Mouse (Mus musculus) regulatory T cell (primary cell): Measurements from ENCODE around the gene Cyb5r4.
"Not testable (repeated sequence)": the region's sequence is repeated elsewhere in the genome, so short reads cannot be mapped to it uniquely, and the experiment has no call there.

Experiments used
- in situ Hi-C: fragments of 300-600 bp; cut with MboI, MseI; formaldehyde crosslinking; loops from one replicate; pipeline ENCODE4 v1.15.1; 2025; ENCODE audit warnings: high pct_unique_total_duplicates

The Cyb5r4 gene

DNA sequence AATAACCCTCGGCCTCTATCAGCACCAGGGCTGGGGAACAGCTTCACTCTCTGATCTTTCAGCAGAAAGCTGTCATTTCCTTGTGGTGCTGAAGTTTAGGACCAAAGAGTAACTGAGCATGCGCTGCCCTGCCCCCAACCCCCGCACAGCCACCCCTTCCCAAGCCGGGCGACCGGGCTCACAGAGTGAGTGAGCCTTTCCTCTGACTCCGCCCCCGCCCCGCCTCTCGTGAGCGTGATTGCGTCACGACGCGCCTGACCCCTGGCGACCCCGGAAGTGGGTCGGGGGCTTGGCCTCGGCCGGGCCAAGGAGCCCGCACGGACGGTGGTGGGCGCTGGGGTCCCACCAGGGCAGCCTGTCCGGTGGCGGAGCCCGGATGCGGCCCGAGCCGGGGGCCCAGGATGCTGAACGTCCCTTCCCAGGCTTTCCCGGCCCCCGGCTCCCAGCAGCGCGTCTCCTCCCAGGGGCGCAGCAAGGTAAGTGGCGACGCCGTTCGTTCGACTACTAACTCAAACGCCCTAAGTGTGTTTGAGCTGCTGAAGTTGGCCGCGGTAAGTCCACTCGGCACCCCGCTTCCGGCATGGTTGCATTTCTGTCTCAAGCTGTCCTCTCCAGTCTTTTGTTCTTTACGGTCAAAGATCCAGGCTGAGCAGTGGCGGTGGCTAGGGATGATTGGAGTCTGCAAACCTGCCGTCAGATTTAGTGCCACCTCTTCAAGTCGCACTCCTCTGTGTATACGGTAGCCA is at the start of gene Cyb5r4:
Gene Cyb5r4 (plus strand): TSS at position 237 of the 746 bp plus-strand sequence.
- in situ Hi-C loops: loop anchor here (5.0 to 25.0 kb wide), 2 partner anchors 235 to 435 kb away; partner anchors contain the start of gene Cep162

DNA sequence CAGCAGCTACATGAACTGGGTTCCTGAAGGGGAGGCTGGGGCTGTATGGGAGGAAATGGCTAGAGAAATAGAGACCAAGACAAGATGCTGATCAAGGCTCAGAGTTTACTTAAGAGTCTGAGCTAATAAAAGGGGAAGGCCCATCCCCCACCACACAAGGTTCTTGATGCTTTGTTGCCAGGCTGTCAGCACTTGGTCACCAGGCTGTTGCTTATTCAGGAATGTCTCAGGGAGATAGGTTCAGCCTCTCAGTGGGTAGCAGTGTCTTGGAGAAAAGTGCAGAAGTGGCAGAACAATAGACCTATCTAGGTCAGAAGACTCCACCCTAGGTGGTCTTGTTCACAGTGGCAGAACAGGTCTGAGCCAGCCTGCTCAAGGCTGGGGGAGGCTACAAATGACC is 49.3 kb upstream of the Cyb5r4 start:
- in situ Hi-C loops: not testable (repeated sequence)

DNA sequence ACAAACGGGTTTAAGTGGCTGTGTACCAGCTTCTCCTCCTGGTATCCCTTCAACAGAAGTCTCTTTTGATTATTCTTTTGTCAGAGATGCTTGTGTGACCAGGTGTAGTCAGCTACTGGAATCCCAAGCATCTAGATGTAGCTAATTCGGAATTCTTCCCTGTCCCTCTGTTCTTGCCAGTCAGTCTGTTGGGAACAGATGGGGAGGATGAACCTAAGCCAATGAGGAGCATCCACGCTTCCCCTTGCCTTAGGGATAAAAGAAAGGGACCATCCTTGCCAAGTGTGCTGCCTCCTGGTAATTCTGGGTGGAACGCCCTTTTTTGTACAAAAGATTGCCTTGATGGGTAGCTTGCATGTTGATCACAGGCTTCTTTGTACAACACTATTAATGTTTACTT is 48.3 kb upstream of the Cyb5r4 start:
- in situ Hi-C loops: no loop called here

DNA sequence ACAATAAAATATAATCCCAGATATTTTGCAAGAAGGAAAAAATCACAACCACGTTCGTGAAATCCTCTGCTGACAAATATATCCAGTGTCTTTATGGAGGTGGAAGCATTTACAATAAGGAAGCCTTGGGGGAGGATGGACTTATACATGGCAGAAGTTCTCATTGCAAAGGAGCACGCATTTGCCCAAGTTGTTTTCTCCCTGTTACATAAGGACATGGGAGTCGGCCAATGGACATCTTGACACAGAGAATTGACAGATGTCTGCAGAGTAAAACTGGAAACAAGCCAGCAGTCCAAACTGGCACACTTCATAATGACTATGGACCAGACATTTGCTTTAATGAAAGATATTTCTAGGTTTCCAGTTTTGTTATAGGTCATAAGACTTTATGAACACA is 44.9 kb upstream of the Cyb5r4 start:
- in situ Hi-C loops: no loop called here

DNA sequence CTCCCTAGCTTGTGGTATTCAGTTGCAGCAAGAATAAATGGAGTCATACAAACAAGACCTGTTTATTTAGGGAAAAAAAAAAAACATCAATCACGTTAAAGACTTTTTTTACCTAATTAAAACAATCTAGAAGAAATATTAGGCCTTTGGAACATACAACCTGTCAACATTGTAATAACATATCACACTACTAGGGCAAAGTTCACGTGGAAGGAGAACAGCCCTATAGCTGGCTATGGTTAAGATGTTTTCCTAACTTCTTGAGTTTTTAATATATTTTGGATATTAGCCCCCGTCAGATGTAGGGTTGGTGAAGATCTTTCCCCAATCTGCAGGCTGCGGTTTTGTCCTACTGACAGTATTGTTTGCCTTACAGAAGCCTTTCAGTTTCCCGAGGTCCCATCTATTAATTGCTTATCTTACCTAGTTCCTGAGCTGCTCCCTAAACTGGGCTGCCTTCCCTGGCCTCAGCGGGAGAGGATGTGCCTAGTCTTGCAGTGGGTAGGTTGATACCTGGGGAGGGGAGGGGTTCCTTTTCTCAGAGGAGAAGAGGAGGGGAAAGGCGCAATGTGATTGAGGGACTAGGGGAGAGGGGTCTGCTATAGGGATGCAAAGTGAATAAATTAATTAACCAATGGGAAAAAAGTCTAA is 43.4 kb upstream of the Cyb5r4 start:
- in situ Hi-C loops: no loop called here

DNA sequence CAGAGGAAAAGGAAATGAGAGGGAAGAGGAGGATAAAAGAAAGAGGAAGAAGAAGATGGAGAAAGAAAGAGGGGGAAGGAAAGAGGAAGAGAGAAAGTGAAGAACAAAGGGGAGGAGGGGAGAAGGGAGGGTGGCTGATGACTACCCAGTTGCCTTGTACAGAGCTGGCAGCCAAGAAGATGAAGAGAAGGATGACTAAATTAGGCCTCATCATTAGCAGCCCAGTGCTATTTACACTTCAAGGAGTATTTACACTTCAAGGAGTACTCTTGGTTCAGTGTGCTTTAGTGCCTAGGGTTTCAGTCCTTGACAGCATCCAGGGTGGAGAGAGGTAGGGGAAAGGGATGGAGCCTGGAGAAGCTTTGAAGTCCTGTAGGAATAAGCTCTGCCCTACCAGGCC is 41.8 kb upstream of the Cyb5r4 start:
- in situ Hi-C loops: no loop called here

DNA sequence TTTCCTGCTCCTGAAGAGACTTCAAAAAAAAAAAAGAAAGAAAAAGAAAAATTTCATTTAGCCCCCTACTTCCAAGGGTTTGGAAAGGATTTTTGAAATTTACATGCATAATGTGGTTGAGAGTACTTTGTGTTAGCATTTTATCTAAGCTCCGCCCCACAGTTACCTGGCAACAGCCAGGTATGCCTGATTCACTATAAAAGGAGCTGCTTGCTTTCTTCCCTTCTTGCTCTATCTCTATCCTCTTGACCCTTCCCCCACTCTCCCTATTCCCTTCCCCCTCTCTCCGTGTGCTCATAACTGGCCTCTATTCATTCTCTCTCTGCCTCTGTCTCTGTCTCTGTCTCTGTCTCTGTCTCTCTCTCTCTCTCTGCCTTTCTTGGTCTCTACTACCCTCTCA is 40.9 kb upstream of the Cyb5r4 start:
- in situ Hi-C loops: no loop called here

DNA sequence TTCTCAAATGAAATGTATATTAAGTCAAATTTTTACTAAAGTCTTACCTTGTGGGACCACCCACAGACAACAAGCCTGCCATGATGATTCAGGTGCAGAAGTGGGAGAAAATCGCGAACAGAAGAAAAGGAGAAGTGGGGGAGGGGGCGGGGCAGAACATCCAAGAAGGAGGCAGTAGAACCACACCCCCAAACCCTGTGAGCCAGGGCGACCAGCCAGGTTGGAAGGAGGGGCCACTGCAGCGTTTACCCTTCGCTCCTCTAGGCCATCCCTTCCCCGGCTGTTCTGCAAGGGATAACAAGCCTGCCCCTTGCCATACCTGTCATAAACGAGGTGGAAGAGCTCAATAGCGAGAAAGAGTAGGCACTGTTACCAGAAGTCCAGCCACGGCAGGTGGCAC is 40.3 kb upstream of the Cyb5r4 start:
- in situ Hi-C loops: no loop called here

DNA sequence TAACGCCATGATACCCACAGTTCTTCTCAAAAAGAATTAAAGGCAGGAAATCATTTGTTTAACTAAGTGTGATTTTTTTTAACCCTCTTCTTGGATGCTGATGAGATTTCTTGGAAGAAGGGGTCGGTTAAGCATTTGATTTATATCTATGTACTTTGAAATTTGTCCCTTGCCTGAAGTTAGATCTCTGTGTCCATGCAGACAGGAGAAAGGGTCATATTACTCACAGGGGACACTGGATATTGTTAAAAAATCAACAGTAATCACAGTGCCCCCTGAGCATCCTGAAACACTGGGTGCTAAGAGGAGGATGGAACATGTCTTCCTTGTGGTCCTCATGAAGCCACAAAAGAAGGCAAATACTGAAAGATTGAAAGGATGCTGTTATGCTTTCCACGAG is 37.2 kb upstream of the Cyb5r4 start:
- in situ Hi-C loops: no loop called here

DNA sequence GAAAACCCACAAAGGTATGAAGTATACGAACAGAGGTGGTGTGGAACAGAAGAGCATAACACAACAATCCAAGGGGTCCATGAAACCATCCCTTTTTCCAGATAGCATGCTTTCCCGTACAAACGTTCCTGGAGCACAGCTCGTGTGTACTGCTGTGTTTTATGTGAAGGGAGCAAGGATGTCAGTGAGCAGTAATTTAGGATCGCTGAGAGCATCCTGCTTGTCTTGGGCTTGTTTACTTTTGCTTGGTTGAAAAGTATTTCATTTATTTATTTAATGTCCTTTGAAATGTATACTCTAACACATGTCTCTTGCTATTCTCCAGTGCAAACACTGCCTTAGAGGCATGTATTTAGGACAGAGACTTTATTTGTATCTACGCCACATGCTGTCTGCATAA is 36.7 kb upstream of the Cyb5r4 start:
- in situ Hi-C loops: no loop called here

DNA sequence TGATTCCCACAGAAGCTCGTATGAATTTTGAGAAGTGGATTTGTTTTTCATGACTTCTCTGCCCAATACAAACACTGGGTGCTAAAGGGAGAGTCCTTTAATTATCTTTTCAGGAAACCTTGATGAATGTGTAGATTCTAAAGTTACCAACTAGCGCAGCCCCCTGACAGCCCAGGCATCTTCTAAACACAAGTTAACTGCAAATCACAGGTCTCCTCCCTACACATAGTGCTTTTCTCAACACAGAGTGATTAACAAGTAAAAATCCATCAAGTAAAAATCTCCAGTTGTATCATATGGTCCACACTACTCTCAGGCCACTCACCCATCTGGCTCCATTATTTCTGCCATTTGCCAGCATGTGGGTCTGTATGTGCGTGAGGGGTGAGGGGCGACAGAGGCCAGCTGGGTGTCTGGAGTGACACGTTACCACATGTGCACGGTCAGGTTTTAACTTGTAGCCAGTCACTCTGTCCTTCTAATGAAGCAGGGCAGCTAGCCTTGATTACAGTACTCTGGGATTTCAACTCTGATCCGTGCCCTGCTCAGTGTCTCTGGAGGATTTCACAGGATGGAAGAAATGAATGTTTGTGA is 35.0 kb upstream of the Cyb5r4 start:
- in situ Hi-C loops: no loop called here

DNA sequence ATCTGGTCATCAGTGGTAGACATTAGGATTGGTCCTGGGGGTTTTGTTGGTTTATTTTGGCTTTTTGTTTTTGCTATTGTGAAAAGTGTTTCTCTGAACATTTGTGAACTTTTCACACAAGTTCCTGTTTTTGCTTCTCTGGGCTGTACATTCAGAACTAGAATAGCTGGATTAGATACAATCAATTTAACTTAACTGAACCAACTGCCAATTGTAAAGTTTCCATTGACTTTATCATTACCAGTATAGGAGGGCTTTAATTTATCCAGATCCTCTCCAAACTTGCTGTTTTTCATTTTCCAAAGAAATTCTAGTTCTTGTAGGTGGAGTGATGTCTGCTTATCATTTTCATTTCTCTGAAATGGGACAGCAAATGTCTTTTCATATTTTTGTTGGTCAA is 32.0 kb upstream of the Cyb5r4 start:
- in situ Hi-C loops: no loop called here

DNA sequence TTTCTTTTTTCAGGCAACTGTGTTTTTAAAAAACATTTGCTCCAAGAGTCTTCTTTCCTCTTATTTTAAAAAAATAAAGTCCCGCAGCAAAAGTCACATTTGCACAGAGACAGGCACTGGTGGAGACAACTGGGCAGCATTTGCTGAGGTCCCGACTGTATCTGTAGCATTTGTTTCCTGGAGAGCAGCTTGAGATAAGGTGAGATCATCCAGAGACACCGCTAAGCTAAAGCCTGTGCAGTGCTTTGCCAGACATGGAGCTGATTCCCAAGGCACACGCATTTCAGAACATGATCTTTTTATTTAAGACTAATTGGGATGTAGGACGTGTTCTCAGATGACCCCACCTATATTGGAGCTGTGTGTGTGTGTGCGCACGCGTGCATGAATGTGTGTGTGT is 30.1 kb upstream of the Cyb5r4 start:
- in situ Hi-C loops: no loop called here

DNA sequence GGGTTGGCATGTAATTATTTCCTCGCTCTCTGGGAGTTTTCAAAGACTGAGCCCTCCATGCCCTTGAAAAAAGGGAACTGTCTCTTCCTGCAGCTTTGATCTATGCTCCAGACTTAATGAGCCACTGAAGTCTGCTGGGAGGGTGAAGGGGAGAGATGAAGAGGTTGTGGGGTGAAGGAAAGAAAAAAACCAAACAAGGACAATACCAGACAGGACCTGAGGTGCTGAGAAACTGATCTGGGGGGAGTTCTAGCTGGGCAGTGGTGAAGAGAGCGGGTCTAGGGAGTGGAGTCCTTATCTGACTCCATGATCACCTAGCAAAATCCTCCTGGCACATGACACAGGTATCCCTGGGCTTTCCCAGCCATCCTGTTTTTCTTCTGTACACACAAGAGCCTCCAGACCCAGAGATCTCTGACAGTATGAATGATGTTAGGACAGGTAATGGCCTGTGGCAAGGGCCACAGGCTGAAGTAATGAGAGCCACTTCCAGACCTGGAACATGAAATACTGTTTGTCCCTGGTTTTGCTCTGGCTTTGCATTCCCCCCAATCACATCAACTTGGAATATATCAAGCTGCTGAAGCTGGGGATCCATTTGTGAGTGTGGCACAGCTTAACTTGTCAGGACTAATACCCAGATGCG is 24.6 kb upstream of the Cyb5r4 start:
- in situ Hi-C loops: no loop called here

DNA sequence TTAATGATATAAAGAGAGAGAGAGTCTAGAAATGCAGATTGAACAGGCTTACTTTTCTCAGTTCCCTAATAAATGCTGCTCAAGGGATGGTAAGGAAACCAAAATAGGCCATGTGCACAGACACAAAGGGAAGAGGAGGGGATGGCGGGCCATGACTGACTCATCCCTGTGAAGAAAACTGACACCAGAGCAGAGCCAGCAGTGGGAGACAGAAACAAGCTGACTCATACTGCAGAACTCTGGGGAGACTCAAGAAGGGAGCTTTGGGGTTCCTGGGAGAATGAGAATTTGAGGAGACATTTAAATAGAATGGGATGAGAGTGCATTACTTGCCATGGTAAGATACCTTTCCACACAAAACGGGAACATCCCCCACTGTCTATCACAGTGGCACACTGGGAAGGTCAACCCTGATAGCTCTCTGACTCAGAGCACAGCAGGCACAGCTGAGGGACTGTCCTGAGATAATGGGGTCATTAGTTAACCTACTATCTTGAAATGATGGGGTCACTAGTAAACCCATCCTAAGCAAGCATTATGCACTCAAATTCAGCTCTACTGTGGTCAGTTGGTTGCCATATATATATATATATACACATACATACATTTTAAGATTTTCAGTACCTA is 21.7 kb upstream of the Cyb5r4 start:
- in situ Hi-C loops: loop anchor here (25.0 kb wide), 1 partner anchor 413 kb away; no protein-coding TSS in a partner anchor

DNA sequence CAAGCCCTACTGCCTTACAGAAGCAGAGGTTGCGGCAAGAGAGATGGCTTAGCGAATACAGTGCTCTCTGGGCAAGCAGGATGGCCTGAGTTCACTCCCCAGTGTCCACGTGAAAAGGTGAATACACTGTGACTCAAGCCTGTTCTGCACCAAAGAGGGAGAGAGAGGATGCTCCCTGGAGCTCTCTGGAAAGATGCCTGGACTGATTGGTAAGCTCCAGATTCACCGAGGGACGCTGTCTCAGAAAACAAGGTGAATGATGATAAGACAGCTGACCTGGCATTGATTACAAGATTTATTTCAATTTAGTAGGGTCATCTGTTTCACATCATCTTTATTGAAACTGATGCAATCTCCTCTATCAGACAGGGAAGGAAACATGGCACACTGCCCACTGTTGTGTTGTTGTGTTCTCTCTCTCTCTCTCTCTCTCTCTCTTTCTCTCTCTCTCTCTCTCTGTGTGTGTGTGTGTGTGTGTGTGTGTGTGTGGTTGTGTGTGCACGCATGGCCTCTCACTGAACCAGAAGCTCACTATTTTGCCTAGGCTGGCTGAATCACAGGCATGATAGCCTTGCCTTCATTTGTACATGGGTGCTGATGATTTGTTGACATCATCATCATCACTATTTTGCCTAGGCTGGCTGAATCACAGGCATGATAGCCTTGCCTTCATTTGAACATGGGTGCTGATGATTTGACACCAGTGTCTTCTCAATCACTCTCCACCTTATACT is 16.9 kb upstream of the Cyb5r4 start:
- in situ Hi-C loops: loop anchor here (25.0 kb wide), 1 partner anchor 418 kb away; no protein-coding TSS in a partner anchor

DNA sequence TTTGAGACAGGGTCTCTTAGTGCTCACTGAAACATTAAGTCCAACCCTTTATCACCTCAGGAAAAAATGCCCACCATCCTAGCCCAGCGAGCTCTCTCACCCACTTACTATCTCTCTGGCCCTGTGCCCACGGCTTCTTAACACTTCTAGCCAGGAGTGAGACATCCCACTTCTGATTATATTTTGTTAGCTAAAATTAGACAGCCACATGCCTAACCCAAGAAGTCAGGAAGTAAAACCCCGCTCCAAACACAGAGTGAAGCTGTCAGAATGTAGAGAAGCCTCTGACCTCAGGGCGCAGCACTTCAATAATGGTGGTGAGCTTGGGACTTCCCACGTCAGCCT is 16.4 kb upstream of the Cyb5r4 start:
- in situ Hi-C loops: loop anchor here (25.0 kb wide), 1 partner anchor 418 kb away; no protein-coding TSS in a partner anchor

DNA sequence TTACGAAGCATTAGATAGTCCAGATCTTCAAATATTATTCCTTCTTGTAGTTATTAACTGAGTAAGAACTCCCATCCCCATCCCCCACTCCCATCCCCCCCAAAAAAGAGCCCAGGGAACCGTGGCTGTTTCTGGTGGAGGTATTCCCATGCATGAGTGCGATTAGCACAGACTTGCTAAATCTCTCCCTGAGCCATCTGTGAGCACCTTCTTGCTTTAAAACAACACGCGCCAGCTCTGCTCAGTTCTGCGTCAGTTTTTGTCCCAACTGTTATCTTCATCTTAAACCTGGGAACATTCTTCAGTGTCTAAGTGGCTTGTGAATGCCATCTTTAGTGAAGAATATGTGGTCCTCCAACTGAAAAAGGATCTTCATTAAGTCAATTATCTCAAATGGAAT is 13.3 kb upstream of the Cyb5r4 start:
- in situ Hi-C loops: loop anchor here (25.0 kb wide), 1 partner anchor 421 kb away; no protein-coding TSS in a partner anchor

DNA sequence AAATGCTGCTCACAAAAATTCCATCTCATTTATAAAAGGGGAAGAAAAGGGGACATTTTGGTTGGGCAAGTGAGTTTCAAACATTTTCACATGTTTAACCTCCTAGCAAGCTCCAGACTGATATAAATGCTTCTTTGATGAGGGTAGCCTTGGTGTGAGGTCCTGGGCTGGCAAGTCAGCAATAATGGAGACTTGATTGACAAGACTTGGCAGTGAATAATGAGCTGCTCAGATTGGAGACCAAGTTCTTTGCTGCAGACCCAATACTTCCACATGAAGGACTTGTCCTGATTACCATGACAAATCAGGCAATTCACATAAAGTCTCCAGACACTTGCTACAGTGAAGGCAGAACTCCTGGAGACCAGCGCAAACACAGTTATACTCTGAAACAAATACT is 12.9 kb upstream of the Cyb5r4 start:
- in situ Hi-C loops: loop anchor here (25.0 kb wide), 1 partner anchor 422 kb away; no protein-coding TSS in a partner anchor

DNA sequence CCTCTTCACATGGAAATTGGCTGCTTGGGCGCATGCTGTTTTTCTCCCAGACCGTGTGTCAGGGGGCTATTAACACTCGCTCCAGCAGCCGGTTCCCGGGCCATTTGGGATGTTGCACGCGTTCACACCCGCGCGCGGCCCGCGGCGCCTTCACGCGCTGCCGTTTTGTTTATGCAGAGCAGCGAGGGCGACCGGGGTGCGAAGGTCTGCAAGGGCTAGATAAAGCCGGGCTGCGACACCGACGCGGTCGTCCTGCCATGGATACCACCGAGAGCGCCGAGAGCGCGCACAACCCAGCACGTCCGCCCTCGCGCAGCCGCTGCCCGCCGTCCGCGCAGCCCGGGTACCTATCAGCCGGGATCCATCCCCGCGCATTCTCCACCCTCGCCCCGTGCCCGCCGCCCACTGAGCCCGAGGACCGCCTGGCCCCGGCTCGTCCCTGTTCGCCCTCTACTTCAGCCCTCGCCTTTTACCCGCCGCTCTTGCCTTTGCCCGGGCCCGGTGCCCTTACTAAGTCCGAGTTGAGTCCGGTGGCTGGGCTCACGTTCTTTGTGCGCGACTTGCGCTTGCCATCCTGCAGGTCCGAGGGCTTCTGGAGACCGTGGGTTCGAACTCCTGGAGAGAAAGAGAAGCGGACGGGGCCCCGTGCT is 6.4 kb upstream of the Cyb5r4 start, which contains the start of gene Ripply2:
Gene Ripply2 (plus strand): TSS at position 250 of the 650 bp plus-strand sequence.
- in situ Hi-C loops: loop anchor here (25.0 kb wide), 1 partner anchor 428 kb away; no protein-coding TSS in a partner anchor
